Mouse (Mus musculus) skeletal muscle tissue, adult 2 months (tissue): ENCODE measurements around the gene Kdr.
"Not testable (repeated sequence)": the region's sequence is repeated elsewhere in the genome, so short reads cannot be mapped to it uniquely, and the experiment has no call there.

Source experiments
- DNase-seq: peaks from one replicate; pipeline ENCODE4 v3.0.0-alpha.2; 2012; ENCODE audit warnings: low read depth, low spot score

The Kdr gene

DNA sequence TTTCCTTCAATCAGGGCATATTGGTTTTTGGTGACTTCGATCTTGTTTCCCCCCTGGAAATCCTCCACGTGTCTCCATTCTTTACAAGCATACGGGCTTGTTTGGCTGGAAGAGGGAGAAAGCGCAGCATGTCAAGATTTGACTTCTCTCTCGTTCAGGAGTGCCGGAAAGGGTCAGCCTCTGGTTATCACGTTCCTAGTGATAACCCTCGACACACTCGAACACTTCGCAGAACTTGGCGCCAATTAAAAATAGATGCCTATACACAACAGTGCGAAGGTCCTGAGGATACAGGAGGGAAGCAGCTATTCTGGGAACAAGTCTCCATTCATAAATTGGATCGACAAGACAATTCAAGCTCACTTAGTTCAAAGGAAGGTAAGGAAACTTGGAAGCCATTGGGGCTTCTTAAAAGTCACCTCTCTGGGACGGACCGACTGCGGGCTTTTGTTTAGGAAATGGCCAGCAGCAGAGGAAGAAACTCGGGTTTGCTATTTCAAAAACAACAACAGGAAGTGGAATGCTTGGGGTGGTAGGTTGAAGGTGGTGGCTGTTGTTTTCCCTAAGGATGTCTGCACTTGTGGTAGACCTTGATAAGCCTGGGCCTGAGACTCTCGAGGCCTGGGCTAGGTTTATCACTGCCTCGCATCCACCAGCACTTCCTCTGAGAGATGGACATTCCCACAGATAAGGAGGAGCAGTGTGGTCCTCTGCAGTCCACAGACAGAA lies 16.4 kb downstream of the Kdr start:
- no peak for DNase-seq

DNA sequence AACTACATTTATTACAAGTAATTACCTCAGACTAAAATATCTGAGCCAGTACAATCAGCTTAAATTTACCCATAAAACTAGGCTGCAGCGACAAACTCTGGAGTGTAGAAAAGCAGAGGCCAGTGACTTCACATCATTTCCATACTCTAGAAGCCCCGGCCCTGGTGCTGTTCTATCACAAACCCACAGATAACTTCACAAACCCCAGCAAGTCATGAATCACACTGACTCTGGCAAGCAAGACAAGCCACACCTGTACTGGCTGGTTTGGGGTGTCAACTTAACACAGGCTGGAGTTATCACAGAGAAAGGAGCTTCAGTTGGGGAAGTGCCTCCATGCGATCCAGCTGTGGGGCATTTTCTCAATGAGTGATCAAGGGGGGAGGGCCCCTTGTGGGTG lies 18.4 kb downstream of the Kdr start:
- no peak for DNase-seq

DNA sequence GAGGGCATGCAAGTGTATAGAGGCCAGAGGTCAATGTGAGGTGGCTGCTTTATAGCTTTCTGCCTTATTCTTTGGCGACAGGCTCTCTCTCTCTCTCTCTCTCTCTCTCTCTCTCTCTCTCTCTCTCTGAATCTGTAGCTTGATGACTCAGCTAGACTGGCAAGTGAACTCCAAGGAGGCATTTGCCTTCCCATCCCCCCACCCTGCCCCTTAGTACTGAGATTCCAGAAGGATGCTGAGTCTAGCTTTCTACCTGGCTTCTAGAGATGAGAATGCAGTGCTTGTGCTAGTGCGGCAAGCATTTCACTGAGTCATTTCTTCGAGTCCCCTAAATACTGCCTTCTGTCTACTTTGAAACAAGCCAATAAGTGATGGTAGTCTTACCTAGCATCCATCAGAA lies 21.7 kb downstream of the Kdr start:
- no peak for DNase-seq

DNA sequence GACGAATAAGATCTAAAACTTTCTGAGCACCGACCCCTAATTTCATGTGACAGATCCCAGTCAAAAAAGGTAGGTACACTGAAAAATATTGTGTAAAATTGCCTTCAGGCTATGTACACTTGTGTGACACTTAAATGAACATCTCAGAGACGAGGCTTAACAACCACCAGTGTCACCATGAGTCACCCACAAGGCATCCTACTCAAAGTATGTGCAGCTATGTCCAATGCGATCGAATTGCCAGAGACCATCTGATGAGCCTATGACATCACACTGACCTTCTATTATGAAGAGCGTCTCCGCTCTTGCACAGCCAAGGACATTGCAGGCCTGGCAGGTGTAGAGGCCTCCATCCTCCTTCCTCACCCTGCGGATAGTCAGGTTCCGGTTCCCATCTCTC lies 22.4 kb downstream of the Kdr start:
- DNase-seq: no peak

DNA sequence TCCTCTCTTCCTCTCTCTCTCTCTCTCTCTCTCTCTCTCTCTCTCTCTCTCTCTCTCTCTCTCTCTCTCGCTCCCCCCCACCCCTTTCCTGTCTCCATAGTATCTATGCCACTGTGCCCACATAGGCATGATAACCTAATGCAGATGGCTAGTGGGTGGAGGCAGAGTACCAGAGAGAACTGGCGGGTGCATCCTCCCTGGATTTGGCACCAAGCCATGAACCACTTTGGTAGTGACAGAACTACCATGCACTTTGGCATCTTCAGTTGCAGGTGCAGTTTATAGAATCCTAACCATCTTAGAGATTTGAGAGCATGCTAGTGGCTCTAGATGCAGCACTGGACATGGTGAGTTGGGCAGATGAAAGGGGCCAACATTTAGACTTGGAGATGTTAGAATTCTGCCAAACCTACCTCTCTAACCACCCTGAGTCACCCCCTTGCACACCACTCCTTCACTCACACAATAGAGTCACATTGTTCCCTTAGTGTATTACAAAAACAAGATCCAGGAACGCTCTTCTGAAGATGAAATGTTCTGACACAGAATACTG lies 23.4 kb downstream of the Kdr start:
- no peak for DNase-seq

DNA sequence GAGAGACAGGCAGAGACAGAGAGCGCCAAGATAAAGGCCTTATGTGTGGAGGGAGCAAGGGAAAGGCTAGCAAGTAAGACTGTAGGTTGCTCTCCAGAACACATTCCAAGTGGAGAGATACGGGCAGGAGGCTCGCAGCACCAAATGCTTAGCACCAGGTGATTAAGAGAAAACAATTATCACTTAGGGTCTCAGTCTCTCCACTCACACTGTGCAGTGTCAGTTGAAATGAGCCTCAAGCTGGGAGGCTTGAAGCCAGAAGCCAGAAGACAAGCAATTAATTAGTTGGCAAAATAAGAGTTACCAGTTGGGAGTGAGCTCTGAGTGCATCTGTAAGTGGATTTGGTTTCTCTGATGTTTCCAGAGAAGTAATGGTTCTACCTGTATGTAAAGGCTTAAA lies 24.0 kb downstream of the Kdr start:
- DNase-seq: no peak

DNA sequence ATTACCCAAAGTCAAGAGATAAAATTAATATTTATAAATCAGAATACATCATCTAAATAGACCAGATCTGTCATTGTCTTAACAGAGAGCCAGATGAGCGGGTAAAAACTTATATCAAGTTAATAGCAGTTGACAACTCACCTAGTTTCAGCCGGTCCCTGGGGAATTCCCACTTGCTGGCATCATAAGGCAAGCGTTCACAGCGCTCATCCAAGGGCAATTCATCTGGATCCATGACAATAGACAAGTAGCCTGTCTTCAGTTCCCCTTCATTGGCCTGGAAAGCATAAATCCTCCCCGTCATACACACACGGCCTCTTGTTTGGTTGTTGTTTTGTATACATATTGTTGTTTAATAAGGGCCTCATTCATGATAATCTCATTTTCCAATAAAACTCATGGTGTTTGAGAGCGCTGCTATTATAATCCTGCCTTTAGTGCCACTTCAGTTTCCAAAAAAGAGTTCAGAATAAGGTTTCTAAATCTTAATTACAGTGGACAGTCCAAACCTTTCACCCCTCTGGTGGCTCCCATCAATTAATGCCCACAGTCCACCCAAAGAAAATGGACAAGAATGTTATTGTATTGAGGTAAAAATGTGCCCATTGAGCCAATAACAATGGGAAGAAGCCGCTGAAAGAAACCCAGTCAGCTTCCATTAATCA lies 26.0 kb downstream of the Kdr start:
- DNase-seq: no peak

DNA sequence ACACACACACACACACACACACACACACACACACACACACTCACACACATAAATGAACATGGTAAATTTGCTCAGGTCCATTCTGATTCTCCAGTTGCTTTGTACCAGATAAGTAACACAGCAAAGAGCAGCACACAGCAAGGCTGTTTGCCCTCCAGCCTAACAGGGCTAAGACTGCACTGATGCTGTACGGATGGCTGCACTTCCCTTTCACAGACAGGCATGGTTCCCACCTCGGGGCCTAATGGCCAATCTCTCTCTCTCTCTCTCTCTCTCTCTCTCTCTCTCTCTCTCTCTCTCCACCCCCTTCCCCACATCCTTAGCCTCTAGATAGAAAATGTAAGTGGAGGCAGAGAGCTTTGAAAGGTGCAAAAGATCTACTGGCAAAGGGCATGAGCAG lies 27.4 kb downstream of the Kdr start:
- no peak for DNase-seq

DNA sequence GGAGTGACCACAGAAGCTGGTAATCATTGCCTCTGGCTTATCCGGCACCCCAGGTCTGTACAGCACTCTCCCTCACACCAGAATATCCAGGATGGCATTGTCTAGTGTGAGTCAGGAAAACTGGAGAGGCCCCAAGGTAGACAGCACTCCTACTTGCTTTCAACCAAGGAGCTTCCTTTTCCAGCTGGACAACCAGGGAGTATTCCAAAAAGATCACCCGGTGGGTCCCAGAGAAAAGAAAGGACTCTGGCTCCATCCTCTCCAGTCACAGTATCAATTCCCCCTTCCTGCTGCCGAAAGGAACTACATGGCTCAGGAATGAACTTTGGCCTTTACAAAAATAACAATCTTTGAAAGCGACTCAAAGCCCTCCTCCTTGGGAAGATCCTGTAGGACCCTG lies 32.9 kb downstream of the Kdr start:
- no peak for DNase-seq

DNA sequence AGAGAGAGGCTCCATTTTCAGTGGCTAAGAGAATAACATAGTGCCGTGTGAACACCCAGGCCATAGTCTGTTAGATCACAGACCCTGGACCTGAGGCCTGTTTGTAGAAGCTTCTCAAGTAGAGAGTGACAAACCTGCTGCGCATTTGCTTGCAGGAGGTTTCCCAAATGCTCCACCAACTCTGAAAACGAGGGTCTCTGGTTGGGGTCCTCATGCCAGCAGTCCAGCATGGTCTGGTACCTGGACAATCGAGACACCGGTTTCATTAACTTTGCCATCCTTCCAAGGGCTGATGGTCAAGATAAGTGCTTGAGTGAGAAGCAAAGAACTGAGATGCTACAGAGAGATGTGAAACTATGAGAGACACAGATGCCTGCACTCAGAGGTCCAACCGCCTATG lies 35.0 kb downstream of the Kdr start:
- no peak for DNase-seq

DNA sequence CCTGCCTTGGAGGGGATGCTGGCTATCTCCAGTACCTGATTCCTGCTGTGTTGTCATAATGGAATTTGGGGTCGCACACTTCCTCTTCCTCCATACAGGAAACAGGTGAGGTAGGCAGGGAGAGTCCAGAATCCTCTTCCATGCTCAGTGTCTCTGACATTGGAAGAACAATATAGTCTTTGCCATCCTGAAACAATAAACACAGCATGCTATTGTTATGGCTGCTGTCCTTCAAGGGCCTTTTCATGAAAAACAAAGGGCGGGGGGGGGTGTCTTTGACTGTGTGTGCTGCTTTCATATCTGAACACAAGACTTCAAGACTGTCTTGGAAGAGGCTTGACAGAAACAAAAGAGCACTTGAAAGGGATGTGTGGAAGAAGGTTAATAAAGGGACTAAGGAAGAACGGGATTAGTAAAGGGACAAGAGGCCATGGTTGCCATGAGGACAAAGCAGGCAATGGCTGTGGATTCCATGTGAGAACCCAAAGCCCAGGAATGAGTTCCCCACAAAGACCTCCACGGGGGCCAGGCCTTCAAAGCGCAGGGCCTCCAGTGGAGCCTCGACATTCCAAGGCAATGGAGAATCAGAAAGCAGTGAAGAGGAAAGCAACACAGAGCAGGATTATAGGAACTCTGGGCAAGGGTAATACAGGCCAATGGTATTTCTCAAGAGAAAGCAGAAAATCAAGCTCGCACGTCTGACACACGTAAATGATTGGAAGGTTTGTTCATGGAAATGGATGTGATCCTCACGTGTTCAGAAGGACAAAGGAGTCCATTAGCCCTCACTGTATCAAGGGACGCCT lies 36.3 kb downstream of the Kdr start:
- DNase-seq: no peak

DNA sequence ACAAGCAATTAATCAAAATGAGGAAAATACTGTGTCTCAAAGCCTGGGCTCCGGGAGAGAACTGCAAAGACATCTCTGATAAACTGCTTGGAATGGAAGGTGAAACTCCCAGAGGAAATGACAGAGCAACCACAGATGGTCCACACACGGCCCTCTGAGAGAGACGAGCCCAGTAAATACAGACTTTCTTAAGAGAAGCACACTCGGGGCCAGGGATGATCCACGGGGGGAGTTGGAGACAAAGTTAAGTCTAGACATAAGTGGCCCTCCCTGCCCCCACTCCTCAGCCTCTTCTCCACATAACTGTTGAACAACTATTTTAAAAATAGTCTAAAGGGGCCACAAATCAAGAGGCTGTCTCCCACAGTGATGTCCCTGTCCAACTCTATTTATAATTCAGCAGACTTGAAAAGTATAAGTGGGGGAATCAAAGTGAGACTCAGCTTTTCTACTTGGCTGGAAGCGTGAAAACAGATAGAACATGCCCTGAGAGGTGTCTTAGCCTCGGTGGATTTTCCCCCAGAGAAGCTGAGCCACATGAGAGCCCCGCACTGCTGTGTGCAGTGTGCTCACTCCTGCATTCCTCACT lies 39.0 kb downstream of the Kdr start:
- no peak for DNase-seq

DNA sequence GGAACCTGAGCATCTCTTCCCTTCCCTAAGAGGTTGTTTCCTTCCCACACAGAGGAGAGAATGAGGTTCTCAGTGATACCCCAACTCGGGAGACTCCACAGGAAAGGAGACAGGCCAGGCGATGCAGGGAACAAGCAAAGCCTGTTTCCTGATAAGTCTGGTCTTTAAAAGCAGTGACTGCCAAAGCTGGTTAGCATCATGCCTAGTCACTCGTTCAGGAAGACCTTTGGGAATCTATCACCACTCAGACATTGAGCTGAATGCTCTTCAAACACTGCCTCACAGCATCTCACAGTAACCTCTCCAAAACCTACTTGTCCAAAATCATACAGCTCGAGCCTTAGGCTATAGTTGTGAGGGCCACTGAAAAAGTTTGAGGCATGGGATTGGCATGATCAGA lies 40.2 kb downstream of the Kdr start:
- no peak for DNase-seq

DNA sequence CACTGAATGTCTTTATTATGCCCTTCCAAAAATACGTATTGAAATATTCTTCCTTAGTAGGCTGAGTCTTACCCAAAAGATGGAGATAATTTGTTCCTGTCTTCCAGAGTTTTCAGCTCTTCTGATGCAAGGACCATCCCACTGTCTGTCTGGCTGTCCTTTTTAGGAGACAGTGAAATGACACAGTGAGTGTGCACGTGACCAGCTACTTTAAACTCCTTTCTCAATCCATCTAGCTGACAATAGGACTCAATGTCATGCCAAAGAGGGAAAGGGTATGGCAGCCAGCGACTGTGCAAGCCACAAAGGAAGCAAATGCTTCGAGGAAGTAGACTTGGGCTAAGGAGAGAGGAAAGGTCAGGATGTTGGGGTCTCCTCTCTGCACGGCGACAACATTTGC lies 42.0 kb downstream of the Kdr start:
- DNase-seq: no peak

DNA sequence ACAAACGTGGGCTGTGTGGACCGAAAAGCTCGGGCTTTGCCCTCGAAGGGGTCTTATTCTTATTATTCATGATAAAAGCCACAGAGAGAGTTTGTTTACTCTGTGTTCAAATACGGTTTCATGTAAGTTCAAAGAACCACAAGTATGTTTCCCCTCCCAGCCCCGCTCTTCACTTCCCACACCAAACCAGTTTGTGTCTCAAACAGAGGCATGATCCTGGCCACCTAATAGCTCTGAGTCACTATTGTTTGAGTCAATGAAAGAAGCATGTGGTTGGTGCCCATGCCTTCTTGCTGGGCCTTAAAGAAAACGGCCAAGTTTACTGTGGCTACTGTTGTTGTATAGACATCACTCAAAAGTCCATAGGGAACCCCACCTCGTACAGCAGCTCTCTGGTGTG lies 43.0 kb downstream of the Kdr start:
- no peak for DNase-seq

DNA sequence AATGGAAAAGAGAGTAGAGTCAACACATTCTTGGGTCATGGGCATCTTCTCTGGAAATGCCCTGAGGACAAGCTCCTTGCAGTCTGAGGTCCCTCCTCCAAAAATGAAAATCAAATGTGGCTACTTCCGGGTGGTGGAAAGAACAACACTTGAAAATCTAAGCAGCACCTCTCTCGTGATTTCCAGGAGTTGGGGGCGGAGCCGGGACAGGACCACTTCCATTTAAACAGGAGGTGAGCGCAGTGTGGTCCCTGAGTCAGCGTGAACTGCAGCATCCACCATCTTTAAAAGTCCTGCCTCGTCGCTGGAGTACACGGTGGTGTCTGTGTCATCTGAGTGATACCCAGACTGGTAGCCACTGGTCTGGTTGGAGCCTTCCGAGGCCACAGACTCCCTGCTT lies 44.1 kb downstream of the Kdr start:
- DNase-seq: no peak

DNA sequence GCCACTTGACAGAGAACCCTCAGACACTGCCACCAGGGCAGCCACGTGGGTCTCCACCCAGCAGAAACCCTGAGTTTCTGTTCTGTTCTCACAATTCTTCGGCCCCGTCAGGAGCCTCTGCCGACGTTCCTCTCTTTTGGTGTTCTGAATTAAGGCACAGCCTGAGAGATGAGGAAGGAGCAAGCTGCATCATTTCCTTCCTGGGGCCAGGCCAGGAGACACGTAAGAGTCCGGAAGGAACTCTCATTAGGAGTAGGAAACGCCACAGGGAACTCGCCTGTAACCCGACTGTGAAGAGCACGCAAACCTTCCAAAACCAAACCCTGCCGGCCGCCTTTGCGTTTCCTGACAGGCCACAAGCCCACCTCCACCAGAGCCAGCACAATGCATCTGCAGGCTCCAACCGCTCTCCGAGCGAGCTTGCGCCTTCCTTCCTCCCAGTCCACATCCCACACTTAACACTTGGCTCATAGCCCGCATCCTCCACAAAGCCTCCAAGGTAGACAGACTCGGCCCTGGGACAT lies 44.7 kb downstream of the Kdr start:
- peak; percentile 70 for DNase-seq

DNA sequence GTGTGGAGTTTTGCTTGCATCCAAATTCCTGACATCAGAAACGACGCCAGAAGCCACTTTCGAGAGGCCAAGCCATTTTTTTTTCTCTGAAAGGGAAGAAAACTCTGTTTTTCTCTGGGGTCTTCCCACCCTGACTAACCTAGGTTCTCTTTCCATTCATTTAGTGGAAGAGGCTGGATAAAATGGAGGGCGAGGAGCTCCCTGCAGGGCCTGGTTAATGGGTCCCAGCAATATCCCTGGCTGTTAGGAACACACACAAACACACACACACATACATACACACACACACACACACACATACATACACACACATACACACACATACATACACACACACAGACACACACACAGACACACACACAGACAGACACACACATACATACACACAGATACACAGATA lies 46.8 kb downstream of the Kdr start:
- DNase-seq: not testable (repeated sequence)

DNA sequence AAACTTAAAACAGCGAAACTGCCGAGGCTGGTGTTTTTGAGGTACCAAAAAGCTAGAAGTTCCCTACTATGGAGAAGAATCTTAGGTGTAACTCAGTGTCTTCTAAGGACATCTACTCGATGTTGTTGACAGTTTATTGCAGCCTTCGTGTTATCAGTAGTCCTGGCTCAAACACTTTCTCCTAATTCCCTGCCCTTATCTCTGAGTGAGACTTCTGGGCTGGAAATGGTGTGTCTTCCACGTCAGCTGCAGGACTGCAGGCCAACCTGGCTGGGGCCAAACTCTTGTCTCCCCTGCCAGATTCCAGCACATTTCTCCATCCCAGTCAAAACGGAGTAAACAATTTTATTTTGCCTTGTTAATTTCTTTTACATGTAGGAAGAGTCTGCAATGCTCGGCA lies 48.3 kb downstream of the Kdr start:
- DNase-seq: no peak

DNA sequence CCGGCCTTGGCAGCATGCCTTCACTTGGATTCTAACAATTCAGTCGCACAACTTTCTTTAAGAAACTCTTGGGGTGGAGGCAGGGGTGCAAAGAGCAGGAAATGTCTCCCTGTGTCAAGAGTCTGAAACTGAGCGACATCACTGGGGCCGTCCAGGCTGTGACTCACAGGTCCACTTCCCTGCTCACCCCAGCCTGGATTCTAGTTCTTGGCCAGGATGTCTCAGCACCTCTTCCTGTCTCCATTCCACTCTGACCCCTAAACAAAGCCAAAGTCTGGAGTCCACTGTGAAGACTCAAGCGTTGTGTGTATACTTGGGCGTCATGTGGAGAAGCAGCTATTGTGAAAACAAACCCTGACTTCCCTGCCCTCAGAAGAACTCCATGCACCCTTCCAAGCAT lies 55.6 kb downstream of the Kdr start:
- DNase-seq: no peak

DNA sequence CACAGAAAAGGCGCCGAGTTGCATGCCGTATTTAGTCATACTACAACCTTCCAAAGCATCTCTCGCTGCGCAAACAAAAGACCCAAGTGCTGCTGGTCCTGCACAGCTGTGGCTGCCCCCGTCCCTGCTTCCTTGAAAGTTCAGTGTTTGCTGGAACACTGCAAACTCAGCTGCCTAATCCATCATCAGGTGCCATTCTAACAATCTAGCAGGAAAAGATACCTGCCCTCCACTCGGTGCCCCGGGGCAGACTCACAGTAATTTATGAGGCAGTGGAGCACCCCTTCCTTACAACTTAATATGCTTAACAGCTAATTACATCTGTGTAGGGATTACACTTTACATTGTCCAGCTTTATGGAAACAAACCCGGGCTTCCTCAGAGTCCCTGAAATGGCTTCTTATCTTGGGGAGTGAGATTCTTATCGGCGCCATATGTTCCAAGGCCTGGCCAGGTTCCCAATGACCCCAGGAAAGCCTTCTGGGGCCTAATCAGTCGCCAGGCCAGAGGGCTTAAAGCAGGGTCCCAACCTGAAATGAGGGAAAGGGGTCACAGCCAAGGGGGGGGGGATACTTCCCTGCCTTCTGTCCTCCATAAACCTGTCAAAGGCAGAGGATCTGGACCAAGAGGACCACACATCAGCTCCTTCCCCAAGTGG lies 56.4 kb downstream of the Kdr start:
- DNase-seq: no peak
